Mouse (Mus musculus) bone marrow, adult 2 months (tissue): Measurements from ENCODE around the gene Podxl2.

Experiments
- CTCF ChIP-seq: fragments of 200-500 bp; IDR thresholded peaks from 2 replicates; pipeline ENCODE4 v1.5.1; 2011; ENCODE audit warnings: low read length, control low read depth; ENCODE audit not compliant: control insufficient read depth, insufficient read depth
- POLR2A ChIP-seq: fragments of 200-500 bp; IDR thresholded peaks from 2 replicates; pipeline ENCODE4 v1.6.1; 2011; ENCODE audit warnings: low read depth, mild to moderate bottlenecking, control low read depth, low read length, borderline replicate concordance; ENCODE audit not compliant: control insufficient read depth

DNA sequence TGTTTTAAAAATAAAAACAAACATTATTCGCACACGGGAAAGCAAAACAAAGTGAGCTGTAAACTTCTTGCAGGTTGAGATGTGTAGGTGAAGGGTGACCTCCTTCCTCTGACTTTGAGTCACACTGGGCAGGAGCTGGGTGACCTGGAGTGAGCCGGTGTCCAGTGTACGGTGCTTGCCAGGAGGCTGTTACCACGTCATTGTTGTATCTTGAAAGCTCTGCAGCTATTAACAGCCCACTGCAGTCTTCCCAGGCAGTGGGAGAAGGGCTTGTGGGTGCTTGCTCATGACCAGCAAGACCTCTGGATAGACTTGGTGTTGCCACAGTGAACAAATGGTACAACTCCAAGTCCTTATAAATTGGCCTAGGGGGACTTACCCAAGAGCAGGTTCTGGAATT lies 40.0 kb upstream of the Podxl2 start:
- TF ChIP-seq POLR2A = no peak
- no peak for TF ChIP-seq CTCF
